Mouse (Mus musculus) left cerebral cortex, adult 2 months (tissue): ENCODE measurements around the gene Iqcb1. TPM values are rescaled to one million over a fixed set of nuclear protein-coding genes. Genes with fewer than 3 reads are reported as not detected.
"Not testable (repeated sequence)": the region's sequence is repeated elsewhere in the genome, so short reads cannot be mapped to it uniquely, and the experiment has no call there.

Experiments
- DNase-seq, 2 experiments: peaks; one replicate each; pipeline ENCODE4 v3.0.0; 2021 to 2022; ENCODE audit warnings: low spot score in 2 of 2, mixed read lengths in 1 of 2; ENCODE audit errors: extremely low spot score in 1 of 2
- H3K27ac ChIP-seq: fragments of 200-600 bp; 2 replicates; pipeline ENCODE4 v1.8.1; 2022
- H3K4me3 ChIP-seq: fragments of 200-600 bp; 2 replicates; pipeline ENCODE4 v1.8.1; 2022
- CTCF ChIP-seq: fragments of 200-600 bp; IDR thresholded peaks from 2 replicates; pipeline ENCODE4 v1.8.1; 2022; ENCODE audit warnings: antibody characterized with exemption, mild to moderate bottlenecking, moderate library complexity
- intact Hi-C: fragments of 180-260 bp; cut with DNase I; formaldehyde crosslinking; loops from one replicate; pipeline ENCODE4 v1.15.1; 2025
- total RNA-seq, 2 experiments: library from RNA; stranded (reverse); gene quantifications; 2 replicates each; pipeline ENCODE4 v1.2.3; 2021

Iqcb1 gene
- total RNA-seq, 2 experiments from 2014 or later = 41.9 to 49.2 TPM

- intact Hi-C loops = loop anchor here (1.0 to 2.0 kb wide), 3 partner anchors 93 to 344 kb away; no protein-coding TSS in a partner anchor
- H3K4me3 ChIP-seq = no peak overlapping the region
- TF ChIP-seq CTCF = peak; percentile 92
- H3K27ac ChIP-seq = no peak overlapping the region
- DNase-seq = peak; percentile 59 to 77
These were observed 10.8 kb upstream of the Iqcb1 start for GRCm38 (mm10) chr16:36817321-36817926.

GRCm38 (mm10) chr16:36820016-36820415 is 8.2 kb upstream of the Iqcb1 start:
- no peak overlapping the region for H3K4me3 ChIP-seq
- intact Hi-C loops = loop anchor here (10.0 kb wide), 1 partner anchor 775 kb away; the partner anchor contains the start of gene Wdr5b
- no peak overlapping the region for H3K27ac ChIP-seq
- no peak for DNase-seq
- no peak for TF ChIP-seq CTCF

- H3K4me3 ChIP-seq = no peak overlapping the region
- DNase-seq = no peak
- no peak for TF ChIP-seq CTCF
- no peak overlapping the region for H3K27ac ChIP-seq
- intact Hi-C loops = loop anchor here (10.0 kb wide), 1 partner anchor 776 kb away; the partner anchor contains the start of gene Wdr5b
These were observed 7.4 kb upstream of the Iqcb1 start for GRCm38 (mm10) chr16:36820747-36821146.

GRCm38 (mm10) chr16:36821474-36821873 is 6.7 kb upstream of the Iqcb1 start:
- Histone ChIP-seq H3K27ac (no peak overlapping the region), H3K4me3 (no peak overlapping the region)
- DNase-seq = no peak
- intact Hi-C loops = loop anchor here (10.0 kb wide), 1 partner anchor 777 kb away; the partner anchor contains the start of gene Wdr5b
- no peak for TF ChIP-seq CTCF

GRCm38 (mm10) chr16:36827611-36828053 is 553 bp upstream of the Iqcb1 start:
- no peak overlapping the region for H3K27ac ChIP-seq
- peak overlapping the region; percentile 93 for H3K4me3 ChIP-seq
- intact Hi-C loops = loop anchor here (2.0 to 10.0 kb wide), 3 partner anchors 183 to 783 kb away; partner anchors contain the start of genes Ccdc58, Fam162a, Polq and Wdr5b
- DNase-seq = no peak
- no peak for TF ChIP-seq CTCF

GRCm38 (mm10) chr16:36828820-36829219 is 635 bp downstream of the Iqcb1 start:
- Histone ChIP-seq H3K4me3 (peak overlapping the region; percentile 93), H3K27ac (peak overlapping the region; percentile 81)
- intact Hi-C loops = loop anchor here (2.0 to 10.0 kb wide), 3 partner anchors 182 to 784 kb away; partner anchors contain the start of genes Ccdc58, Fam162a, Polq and Wdr5b
- DNase-seq = no peak
- no peak for TF ChIP-seq CTCF

- DNase-seq, H3K27ac ChIP-seq, intact Hi-C loops, H3K4me3 ChIP-seq: not testable (repeated sequence)
These were observed 18.7 kb downstream of the Iqcb1 start for GRCm38 (mm10) chr16:36846894-36847293.

- no peak for TF ChIP-seq CTCF
- no peak overlapping the region for H3K4me3 ChIP-seq
- no peak overlapping the region for H3K27ac ChIP-seq
- intact Hi-C loops = no loop called here
- no peak for DNase-seq
These were observed 23.0 kb downstream of the Iqcb1 start for GRCm38 (mm10) chr16:36851202-36851601.

- Histone ChIP-seq H3K27ac (no peak overlapping the region), H3K4me3 (no peak overlapping the region)
- intact Hi-C loops = no loop called here
- DNase-seq = no peak
- no peak for TF ChIP-seq CTCF
These were observed 35.4 kb downstream of the Iqcb1 start for GRCm38 (mm10) chr16:36863585-36863984.

GRCm38 (mm10) chr16:36869442-36869841 is 41.3 kb downstream of the Iqcb1 start:
- no peak for TF ChIP-seq CTCF
- Histone ChIP-seq H3K4me3 (no peak overlapping the region), H3K27ac (no peak overlapping the region)
- no peak for DNase-seq
- intact Hi-C loops = no loop called here

- H3K27ac ChIP-seq = peak within 1 kb of the TSS; percentile 91
- peak; percentile 93 to 96 for DNase-seq
- H3K4me3 ChIP-seq = peak within 1 kb of the TSS; percentile 66
- peak; percentile 0; the same call in 1 of the 2 replicates for TF ChIP-seq CTCF
- intact Hi-C loops = loop anchor here (2.0 to 10.0 kb wide), 2 partner anchors 136 to 810 kb away; partner anchors contain the start of gene Polq
These were observed 46.5 kb downstream of the Iqcb1 start, which contains the start of the genes Eaf2 and Golgb1 for GRCm38 (mm10) chr16:36874583-36875275. Gene Eaf2 (minus strand): TSS chr16:36875003. Gene Golgb1 (plus strand): TSS chr16:36875140.
